16 mouse cellular contexts compared by ENCODE assay signal in the genomic region with DNA sequence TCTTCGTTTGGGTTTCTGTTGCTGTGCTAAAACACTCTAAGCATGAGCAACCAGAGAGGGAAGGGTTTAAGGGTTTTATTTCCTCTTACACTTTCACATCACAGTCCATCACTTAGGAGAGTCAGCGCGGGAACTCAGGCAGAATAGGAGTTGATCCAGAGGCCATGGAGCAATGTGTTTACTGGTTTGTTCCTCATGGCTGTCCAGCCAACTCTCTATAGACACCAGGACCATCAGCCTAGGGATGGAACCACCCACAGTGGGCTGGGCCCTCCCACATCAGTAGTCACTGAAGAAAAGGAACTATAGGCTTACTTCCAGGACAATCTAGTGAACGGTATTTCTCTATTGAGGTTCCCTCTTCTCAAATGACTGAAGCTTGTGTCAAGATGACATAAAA.
"Had no signal": no experiment of that assay in that cellular context is flagged by ENCODE, and none has a peak within 500 bp of the region (broad histone marks: within the 10 kb centered on the region; RNA-seq: fewer than 3 reads in every experiment).

No protein-coding gene starts in this region.

- H3K27me3 ChIP-seq: limb, embryonic 13.5 days; liver, embryonic 15.5 days; megakaryocyte, embryonic 14.5 days; midbrain, embryonic 15.5 days had no signal

- H3K9ac ChIP-seq: limb, embryonic 13.5 days; liver, embryonic 15.5 days; midbrain, embryonic 15.5 days had no signal

- H3K4me1 ChIP-seq: liver, embryonic 15.5 days; midbrain, embryonic 15.5 days had no signal

- H3K9me3 ChIP-seq: limb, embryonic 13.5 days; liver, embryonic 15.5 days; megakaryocyte, embryonic 14.5 days; midbrain, embryonic 15.5 days had no signal

- ATAC-seq: inflammation-experienced regulatory T-cells, adult 6 months; intestine, postnatal 0 days; midbrain, embryonic 15.5 days had no signal

- H3K4me3 ChIP-seq: layer of hippocampus, adult 2 months; limb, embryonic 13.5 days; liver, embryonic 15.5 days; megakaryocyte, embryonic 14.5 days; midbrain, embryonic 15.5 days had no signal

- H3K36me3 ChIP-seq: limb, embryonic 13.5 days; liver, embryonic 15.5 days; midbrain, embryonic 15.5 days had no signal

- H3K27ac ChIP-seq: kidney, postnatal 0 days; layer of hippocampus, adult 2 months; limb, embryonic 13.5 days; liver, embryonic 15.5 days; midbrain, embryonic 15.5 days; stomach, postnatal 0 days had no signal

- DNase-seq: kidney, adult 8-10 months; kidney, postnatal 36 days; left cerebral cortex, postnatal 4 days; right cerebral cortex, postnatal 14 days; thymus, postnatal 4 days had no signal

- H3K4me2 ChIP-seq: limb, embryonic 13.5 days; liver, embryonic 11.5 days; liver, embryonic 15.5 days; midbrain, embryonic 11.5 days; midbrain, embryonic 15.5 days had no signal
